Mouse (Mus musculus): ENCODE results near the gene Zswim7.
A peak's percentile ranks its signal among the peaks of the same experiment; 100 is the strongest.
"Not testable (repeated sequence)": the region's sequence is repeated elsewhere in the genome, so short reads cannot be mapped to it uniquely, and the experiment has no call there.

Gene Zswim7

DNA sequence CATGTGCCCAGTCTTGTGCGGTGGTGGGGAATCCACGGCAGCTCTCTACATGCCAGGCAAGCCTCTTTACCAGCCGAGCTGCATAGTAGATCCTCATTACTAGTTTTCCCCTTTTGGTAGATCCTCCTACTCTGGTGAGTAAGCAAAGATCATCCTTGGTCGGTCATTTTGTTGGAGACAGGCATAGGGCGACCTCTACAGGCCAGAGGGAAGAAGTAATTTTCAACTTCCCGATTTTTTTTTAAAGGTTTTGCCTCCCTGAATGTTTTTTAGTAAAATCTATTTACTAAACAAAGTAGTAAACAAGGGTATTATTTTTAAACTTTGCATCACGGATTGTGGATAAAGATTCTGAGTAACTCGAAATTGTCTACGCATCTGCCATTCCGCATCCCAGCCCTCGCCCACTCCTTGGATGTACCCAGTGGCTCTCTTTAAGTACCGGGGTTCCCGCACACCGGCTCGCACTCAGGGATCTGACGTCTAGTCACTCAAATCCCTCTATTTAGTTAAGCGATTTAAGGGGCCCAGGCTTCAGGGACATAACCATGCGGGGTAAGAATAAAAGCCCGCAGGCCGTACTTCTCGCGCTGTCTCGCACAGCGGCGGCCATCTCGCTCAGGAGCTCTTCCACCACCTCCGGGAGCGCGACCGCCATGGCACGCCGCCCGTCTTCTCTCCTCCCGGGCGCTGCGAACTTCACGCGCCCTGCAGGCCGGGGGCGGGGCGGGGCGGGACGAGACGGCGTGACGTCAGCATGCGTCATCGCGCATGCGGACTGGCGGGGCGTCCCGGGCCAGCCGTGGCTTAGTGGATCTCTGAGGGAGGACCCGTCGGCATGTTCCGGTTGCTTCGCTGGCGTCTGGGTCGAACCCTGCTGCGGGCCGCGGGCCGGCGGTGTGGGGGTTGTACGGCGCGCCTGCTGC, at the start of gene Zswim7, which contains the start of gene Ttc19:
Zswim7 (minus strand) TSS at position 701 of the 926 bp plus-strand sequence.
Ttc19 (plus strand) TSS at position 799 of the 926 bp plus-strand sequence.
- peak; percentile 95 for DNase-seq (ENCODE audit: extremely low read depth, insufficient read length, low spot score)

GRCm38 (mm10) chr11:62323659-62324058, 42.5 kb upstream of the Zswim7 start:
- DNase-seq (ENCODE audit: extremely low read depth, insufficient read length, low spot score): no peak

DNA sequence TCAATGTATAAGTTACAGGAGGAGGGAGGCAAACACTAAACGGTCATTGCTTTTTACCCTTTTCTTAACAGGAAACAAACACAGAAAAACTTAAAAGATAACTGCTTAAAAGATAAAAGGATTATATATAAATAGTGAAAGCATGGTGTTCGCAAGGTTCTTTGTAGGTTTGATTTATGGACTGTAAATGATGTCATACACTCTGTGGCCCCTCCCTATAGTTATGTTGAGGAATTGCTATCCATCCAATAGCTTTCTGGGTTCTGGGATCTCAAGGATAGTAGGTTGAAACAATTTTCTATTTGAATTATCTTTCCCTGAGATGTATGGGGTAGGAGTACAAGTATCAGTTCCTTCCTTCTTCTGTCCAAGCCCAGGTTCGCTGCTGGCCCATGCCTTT, 38.9 kb upstream of the Zswim7 start:
- no peak for DNase-seq (ENCODE audit: extremely low read depth, insufficient read length, low spot score)

DNA sequence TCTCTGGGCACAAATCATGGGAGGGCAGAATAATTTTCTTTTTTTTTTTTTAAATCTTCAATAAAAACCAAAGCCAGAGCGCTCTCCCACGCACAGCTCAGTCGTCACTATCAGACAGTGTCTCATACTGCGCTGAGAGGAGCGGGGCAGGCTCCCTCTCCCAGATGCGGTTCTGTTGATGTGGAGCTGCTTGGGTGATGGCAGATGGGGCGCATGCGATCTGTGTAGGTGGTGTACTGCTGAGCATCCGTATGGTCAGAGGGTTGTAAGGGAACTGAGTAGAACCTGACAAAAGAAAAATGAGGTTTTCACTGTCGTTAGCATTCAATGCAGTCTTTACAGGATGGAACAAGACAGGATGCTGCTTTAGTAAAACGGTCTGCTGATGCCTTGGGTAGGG, 36.6 kb upstream of the Zswim7 start:
- no peak for DNase-seq (ENCODE audit: extremely low read depth, insufficient read length, low spot score)

- no peak for DNase-seq (ENCODE audit: extremely low read depth, insufficient read length, low spot score)
Measured at GRCm38 (mm10) chr11:62314984-62315383, 33.8 kb upstream of the Zswim7 start.

GRCm38 (mm10) chr11:62309296-62309695, 28.1 kb upstream of the Zswim7 start:
- DNase-seq (ENCODE audit: extremely low read depth, insufficient read length, low spot score): no peak

GRCm38 (mm10) chr11:62305866-62306265, 24.7 kb upstream of the Zswim7 start:
- peak; percentile 35 for DNase-seq (ENCODE audit: extremely low read depth, insufficient read length, low spot score)

- no peak for DNase-seq (ENCODE audit: extremely low read depth, insufficient read length, low spot score)
Measured at GRCm38 (mm10) chr11:62298883-62299282, 17.7 kb upstream of the Zswim7 start.

- DNase-seq (ENCODE audit: extremely low read depth, insufficient read length, low spot score): no peak
Measured at GRCm38 (mm10) chr11:62294121-62294520, 12.9 kb upstream of the Zswim7 start.

DNA sequence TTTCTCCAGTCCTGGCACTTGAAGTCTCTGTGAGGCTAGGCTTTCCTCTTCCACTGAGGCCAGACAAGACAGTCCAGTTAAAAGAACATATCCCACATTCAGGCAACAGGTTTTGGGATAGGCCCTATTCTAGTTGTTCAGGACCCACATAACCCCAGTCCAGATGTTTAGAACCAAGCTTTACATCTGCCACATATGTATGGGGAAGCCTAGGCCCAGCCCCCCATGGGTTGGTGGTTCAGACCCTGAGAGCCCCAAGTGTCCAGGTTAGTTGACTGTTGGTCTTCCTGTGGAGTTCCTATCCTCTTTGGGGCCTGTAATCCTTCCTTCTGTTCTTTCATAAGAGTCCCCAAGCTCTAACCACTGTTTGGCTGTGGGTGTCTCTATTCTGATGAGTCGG, 6.5 kb upstream of the Zswim7 start:
- DNase-seq (ENCODE audit: extremely low read depth, insufficient read length, low spot score): no peak

DNA sequence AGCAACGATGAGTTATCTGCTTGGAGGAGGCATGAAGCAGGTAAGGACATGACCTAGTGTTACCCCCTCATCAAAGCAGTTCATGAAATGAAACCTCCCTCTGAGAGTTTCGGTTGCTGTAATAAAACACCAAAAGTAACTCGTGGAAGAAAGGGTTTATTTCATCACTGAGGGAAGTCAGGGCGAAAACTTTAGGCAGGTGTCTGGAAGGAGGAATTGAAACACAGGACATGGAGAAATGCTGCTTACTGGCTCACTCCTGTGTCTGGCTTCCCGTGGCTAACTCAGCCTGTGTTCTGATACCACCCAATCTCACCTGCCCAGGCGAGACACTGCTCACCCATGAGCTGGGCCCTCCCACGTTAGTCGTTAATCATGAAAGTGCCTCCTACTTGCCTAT, 3.8 kb upstream of the Zswim7 start:
- DNase-seq (ENCODE audit: extremely low read depth, insufficient read length, low spot score): no peak

DNA sequence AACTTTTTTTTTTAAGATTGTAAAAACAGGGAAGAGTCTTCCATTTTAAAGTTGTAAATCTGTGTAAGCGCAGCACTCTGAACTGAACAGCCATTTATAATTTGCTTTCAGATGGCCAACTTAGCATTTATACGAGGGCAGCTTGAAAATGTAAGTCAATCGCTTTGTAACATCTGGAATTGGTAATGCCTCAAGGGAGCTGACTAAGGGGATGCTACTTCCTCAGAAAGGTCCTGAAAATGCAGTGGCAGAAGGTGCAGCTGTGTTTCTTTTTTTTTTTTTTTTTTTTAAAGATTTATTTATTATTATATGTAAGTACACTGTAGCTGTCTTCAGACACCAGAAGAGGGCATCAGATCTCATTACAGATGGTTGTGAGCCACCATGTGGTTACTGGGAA, 2.8 kb upstream of the Zswim7 start:
- DNase-seq (ENCODE audit: extremely low read depth, insufficient read length, low spot score): not testable (repeated sequence)

- peak; percentile 82 for DNase-seq (ENCODE audit: extremely low read depth, insufficient read length, low spot score)
Measured at GRCm38 (mm10) chr11:62281601-62281997, 424 bp upstream of the Zswim7 start.

DNA sequence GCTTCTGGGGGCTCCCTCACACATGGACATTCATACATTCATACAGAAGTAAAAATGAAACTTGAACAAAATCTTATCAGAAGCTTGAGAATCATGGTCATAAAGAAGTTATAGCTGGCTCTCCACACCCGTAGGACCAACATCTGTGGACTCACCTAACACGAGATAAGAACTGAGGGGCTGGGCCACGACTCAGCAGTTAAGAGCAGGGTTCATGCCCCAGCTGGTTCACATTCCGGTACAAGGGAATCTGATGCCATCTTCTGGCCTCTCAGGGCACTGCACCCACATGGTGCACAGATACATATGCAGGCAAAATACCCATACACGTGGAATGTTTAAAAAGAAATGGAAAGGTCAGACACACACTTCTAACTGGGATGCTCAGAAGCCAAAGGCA, 3.1 kb downstream of the Zswim7 start:
- DNase-seq (ENCODE audit: extremely low read depth, insufficient read length, low spot score): peak; percentile 38

GRCm38 (mm10) chr11:62277086-62277485, 4.1 kb downstream of the Zswim7 start:
- DNase-seq (ENCODE audit: extremely low read depth, insufficient read length, low spot score): no peak

GRCm38 (mm10) chr11:62270851-62271250, 10.3 kb downstream of the Zswim7 start:
- no peak for DNase-seq (ENCODE audit: extremely low read depth, insufficient read length, low spot score)

- no peak for DNase-seq (ENCODE audit: extremely low read depth, insufficient read length, low spot score)
Measured at GRCm38 (mm10) chr11:62269097-62269496, 12.1 kb downstream of the Zswim7 start.

DNA sequence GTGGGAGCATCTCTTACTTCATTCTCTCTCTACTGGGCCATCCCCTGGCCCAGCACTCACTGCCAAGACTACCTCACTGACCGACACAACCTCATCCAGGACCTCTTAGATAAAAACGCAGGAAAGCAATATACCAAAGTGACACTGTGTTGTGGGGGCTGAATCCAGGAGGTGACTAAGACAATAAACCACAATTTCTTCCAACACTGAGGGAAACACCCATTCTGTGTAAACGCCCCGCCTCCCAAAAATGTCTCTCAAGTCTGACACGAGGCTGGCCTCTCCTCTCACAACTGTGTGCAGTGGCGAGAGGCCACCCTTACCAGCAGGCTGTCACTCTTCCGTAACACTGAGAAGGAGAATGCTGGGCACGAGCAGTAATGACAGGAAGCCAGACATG, 12.8 kb downstream of the Zswim7 start:
- DNase-seq (ENCODE audit: extremely low read depth, insufficient read length, low spot score): no peak

GRCm38 (mm10) chr11:62266466-62267214, 14.5 kb downstream of the Zswim7 start:
- DNase-seq (ENCODE audit: extremely low read depth, insufficient read length, low spot score): no peak

DNA sequence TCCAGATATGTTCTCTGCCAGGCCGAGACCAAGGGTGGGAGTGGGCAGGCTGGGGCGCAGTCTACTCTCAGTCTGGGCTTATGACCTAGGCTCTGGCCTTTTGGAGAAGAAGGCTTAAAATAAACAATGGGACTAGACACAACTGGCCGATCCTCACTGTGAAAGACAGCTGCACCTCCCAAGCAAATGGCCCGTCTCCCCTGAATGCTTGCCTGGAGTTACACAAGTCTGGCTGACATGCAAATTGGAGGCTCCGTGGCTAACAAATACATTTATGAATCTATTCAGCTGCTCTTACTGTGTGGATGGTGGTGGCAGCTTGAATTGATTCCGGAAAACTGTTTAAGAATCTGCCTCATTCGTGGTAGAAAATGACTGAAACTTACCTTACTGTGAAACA, 15.5 kb downstream of the Zswim7 start:
- no peak for DNase-seq (ENCODE audit: extremely low read depth, insufficient read length, low spot score)

DNA sequence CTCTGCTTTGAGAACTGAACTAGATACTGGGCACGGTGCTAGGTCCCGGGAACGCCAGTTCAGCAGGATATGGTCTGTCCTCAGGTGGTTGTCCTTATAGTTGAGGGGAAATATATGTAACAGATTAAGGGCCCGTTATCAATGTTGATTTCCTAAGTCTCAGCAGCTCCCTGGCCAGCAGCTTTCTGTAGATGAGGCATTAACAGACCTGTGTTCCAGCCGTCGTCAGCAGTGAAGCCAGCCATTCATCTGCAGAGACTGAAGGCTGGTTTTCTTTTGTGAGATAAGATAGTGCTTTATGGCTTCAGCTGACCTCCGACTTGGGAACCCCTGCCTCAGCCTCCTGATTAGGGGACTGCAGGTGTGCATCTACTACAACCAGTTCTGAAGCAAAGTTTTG, 17.2 kb downstream of the Zswim7 start:
- no peak for DNase-seq (ENCODE audit: extremely low read depth, insufficient read length, low spot score)

- no peak for DNase-seq (ENCODE audit: extremely low read depth, insufficient read length, low spot score)
Measured at GRCm38 (mm10) chr11:62263599-62263998, 17.6 kb downstream of the Zswim7 start.
